Mouse (Mus musculus) intestine, embryonic 16.5 days (tissue): ENCODE data around the gene Gm11007. TPM values are rescaled to one million over a fixed set of nuclear protein-coding genes. Genes with fewer than 3 reads are reported as not detected.
"Not testable (repeated sequence)": the region's sequence is repeated elsewhere in the genome, so short reads cannot be mapped to it uniquely, and the experiment has no call there.

Experiments used
- ATAC-seq: fragments of 200-750 bp; cut with Nextera tagmentation; 2 replicates; pipeline ENCODE4 v1.8.0; 2017; ENCODE audit warnings: moderate TSS enrichment, moderate library complexity
- H3K27ac ChIP-seq: fragments of 300-500 bp; sonication (generic); 2 replicates; pipeline ENCODE4 v1.5.1; 2014; ENCODE audit warnings: mild to moderate bottlenecking, low read length
- H3K27me3 ChIP-seq: fragments of 300-500 bp; sonication (generic); replicated peaks from 2 replicates; pipeline ENCODE4 v1.6.1; 2014; ENCODE audit warnings: low read length, control low read depth, mixed read lengths; ENCODE audit not compliant: control insufficient read depth, insufficient read depth
- H3K36me3 ChIP-seq: fragments of 300-500 bp; sonication (generic); 2 replicates; pipeline ENCODE4 v1.6.1; 2014; ENCODE audit warnings: low read length, control low read depth; ENCODE audit not compliant: control insufficient read depth, insufficient read depth
- H3K4me1 ChIP-seq: fragments of 300-500 bp; sonication (generic); 2 replicates; pipeline ENCODE4 v1.6.1; 2014; ENCODE audit warnings: low read length, control low read depth, mixed read lengths; ENCODE audit not compliant: control insufficient read depth, insufficient read depth
- H3K4me2 ChIP-seq: fragments of 300-500 bp; sonication (generic); 2 replicates; pipeline ENCODE4 v1.6.1; 2014; ENCODE audit warnings: low read depth, low read length, control low read depth
- H3K4me3 ChIP-seq: fragments of 300-500 bp; sonication (generic); 2 replicates; pipeline ENCODE4 v1.5.1; 2014; ENCODE audit warnings: mild to moderate bottlenecking, low read length
- H3K9ac ChIP-seq: fragments of 300-500 bp; sonication (generic); 2 replicates; pipeline ENCODE4 v1.6.1; 2014; ENCODE audit warnings: low read depth, low read length
- H3K9me3 ChIP-seq: fragments of 300-500 bp; sonication (generic); 2 replicates; pipeline ENCODE4 v1.6.1; 2016; ENCODE audit warnings: low read length, control low read depth; ENCODE audit not compliant: control insufficient read depth
- WGBS: fragments of 180-500 bp; shearing (Covaris S2); extraction: QIAGEN DNeasy Blood & Tissue Kit; methylation state at CpG from one replicate; pipeline ENCODE4 v1.1.7; 2014; 5-methylcytosine and 5-hydroxymethylcytosine counted together
- polyA plus RNA-seq: library from polyadenylated mRNA; unstranded; fragments of >200 nt; fragmentation: Nextera tagmentation; extraction: Ambion mirVana; gene quantifications from 2 replicates; pipeline ENCODE4 v1.2.1, GENCODE M21; 2015

The Gm11007 gene
- polyA plus RNA-seq: not detected in 2 replicates

DNA sequence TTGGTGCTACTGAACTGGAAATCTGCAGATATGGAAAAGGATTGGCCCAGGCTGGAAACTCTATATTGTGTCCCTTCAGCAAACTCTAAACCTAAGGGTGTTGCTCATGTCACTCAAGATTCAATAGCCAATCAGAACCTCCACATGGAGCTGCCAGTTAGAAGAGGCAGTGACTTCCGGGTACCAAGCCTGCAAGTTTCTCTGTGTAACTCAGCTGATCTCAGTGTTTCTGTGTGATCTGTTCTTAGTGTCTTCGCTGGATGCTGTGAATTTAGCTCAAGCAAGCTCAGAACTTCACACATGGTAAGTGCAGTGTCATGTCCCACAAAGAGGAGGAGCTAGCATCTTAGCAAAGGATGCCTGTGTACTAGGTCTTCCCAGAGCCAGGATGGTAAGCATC lies at the start of gene Gm11007:
Gene Gm11007 (plus strand): TSS at position 301 of the 400 bp plus-strand sequence.
- not testable (repeated sequence) for H3K4me2 ChIP-seq, H3K4me3 ChIP-seq, H3K9me3 ChIP-seq, ATAC-seq, H3K9ac ChIP-seq, H3K4me1 ChIP-seq, H3K27ac ChIP-seq, H3K36me3 ChIP-seq, H3K27me3 ChIP-seq
- no CpG with 5 or more reads among the region's 2 CpGs for WGBS

Other genes starting within 250 kb of the Gm11007 start
- gene Gm4724, start 208.2 kb upstream of the Gm11007 start, polyA plus RNA-seq: 7.4 and 12.1 TPM in 2 replicates
- gene Zfp965, start 174.0 kb upstream of the Gm11007 start, polyA plus RNA-seq: 5.1 and 6.1 TPM in 2 replicates
- 17.4 and 28.4 TPM in 2 replicates for gene Zfp969, start 59.7 kb downstream of the Gm11007 start, polyA plus RNA-seq
- not detected in 2 replicates for gene Gm2007, start 97.6 kb downstream of the Gm11007 start, polyA plus RNA-seq
- gene Gm14288, start 157.1 kb downstream of the Gm11007 start, polyA plus RNA-seq: 3.0 and 6.4 TPM in 2 replicates
- gene Gm6710, start 225.2 kb downstream of the Gm11007 start, polyA plus RNA-seq: 13.5 TPM in 2 replicates